Mouse (Mus musculus): ENCODE results near the gene Gm10256.
"Not testable (repeated sequence)": the region's sequence is repeated elsewhere in the genome, so short reads cannot be mapped to it uniquely, and the experiment has no call there.

The Gm10256 gene

DNA sequence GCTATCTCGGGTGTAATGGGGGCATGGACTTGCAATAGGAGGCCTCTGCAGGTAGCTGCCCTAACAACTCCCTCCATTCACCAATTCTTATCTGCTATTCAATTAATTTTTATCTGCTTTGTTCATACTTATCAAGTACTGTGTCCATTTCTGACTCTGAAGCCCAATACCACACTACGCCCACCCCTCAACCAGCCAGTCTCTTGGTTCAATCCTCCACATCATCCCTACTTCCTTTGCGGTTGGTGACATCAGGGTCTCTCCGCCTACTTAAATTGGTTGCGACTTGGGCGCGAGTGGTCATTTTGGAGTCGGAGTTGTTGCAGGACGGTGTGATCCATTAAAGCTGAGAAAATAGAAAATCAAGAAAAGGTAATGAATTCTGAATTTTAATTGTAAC lies at the start of gene Gm10256, which contains the start of gene Rbmy:
Gene Gm10256, plus strand, starts transcription at position 320 of the 400 bp plus-strand sequence.
Gene Rbmy, plus strand, starts transcription at position 301 of the 400 bp plus-strand sequence.
- not testable (repeated sequence) for H3K36me3 ChIP-seq (ENCODE audit: insufficient read depth, low read length); H3K27me3 ChIP-seq (ENCODE audit: insufficient read depth, low read length); H3K9me3 ChIP-seq (ENCODE audit: low read length)

DNA sequence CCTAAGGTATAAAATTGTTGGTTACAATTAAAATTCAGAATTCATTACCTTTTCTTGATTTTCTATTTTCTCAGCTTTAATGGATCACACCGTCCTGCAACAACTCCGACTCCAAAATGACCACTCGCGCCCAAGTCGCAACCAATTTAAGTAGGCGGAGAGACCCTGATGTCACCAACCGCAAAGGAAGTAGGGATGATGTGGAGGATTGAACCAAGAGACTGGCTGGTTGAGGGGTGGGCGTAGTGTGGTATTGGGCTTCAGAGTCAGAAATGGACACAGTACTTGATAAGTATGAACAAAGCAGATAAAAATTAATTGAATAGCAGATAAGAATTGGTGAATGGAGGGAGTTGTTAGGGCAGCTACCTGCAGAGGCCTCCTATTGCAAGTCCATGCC lies 34.4 kb upstream of the Gm10256 start, which contains the start of gene Gm4064:
Gene Gm4064, minus strand, starts transcription at position 101 of the 400 bp plus-strand sequence.
- not testable (repeated sequence) for H3K36me3 ChIP-seq (ENCODE audit: insufficient read depth, low read length); H3K27me3 ChIP-seq (ENCODE audit: insufficient read depth, low read length); H3K4me3 ChIP-seq (replicated peaks; ENCODE audit: low read length); H3K9me3 ChIP-seq (ENCODE audit: low read length); H3K4me1 ChIP-seq (replicated peaks; ENCODE audit: low read depth, low read length)

More for the DNA sequence above, at the start of gene Gm10256, which contains the start of gene Rbmy:
- not testable (repeated sequence) for H3K4me1 ChIP-seq (replicated peaks; ENCODE audit: low read depth, low read length); H3K4me3 ChIP-seq (replicated peaks; ENCODE audit: low read length)

DNA sequence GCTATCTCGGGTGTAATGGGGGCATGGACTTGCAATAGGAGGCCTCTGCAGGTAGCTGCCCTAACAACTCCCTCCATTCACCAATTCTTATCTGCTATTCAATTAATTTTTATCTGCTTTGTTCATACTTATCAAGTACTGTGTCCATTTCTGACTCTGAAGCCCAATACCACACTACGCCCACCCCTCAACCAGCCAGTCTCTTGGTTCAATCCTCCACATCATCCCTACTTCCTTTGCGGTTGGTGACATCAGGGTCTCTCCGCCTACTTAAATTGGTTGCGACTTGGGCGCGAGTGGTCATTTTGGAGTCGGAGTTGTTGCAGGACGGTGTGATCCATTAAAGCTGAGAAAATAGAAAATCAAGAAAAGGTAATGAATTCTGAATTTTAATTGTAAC lies 70.2 kb downstream of the Gm10256 start, which contains the start of gene Gm10352:
Gene Gm10352, plus strand, starts transcription at position 301 of the 400 bp plus-strand sequence.
- H3K27me3 ChIP-seq (ENCODE audit: insufficient read depth, low read length); H3K9me3 ChIP-seq (ENCODE audit: low read length); H3K4me3 ChIP-seq (replicated peaks; ENCODE audit: low read length); H3K4me1 ChIP-seq (replicated peaks; ENCODE audit: low read depth, low read length); H3K36me3 ChIP-seq (ENCODE audit: insufficient read depth, low read length): not testable (repeated sequence)
